Mouse (Mus musculus): ENCODE measurements around the gene Rnf217.

- TF ChIP-seq BHLHE40 (IDR thresholded peaks at IDR 0.05; ENCODE audit: low read depth, low read length) = no peak
- TF ChIP-seq CTCF (conservative IDR thresholded peaks at IDR 0.05 in 1 of 2, IDR thresholded peaks at IDR 0.05 in 1 of 2; ENCODE audit: low read depth in 2 of 2, low read length in 2 of 2) = no peak
- no peak for TF ChIP-seq ZNF384 (IDR thresholded peaks at IDR 0.05; ENCODE audit: low read depth, low read length)
- no peak for TF ChIP-seq CHD2 (IDR thresholded peaks at IDR 0.05; ENCODE audit: low read length)
- TF ChIP-seq USF2 (conservative IDR thresholded peaks at IDR 0.05; ENCODE audit: low read depth, low read length) = no peak
- TF ChIP-seq POLR2A (IDR thresholded peaks at IDR 0.05; ENCODE audit: low read depth, low read length) = no peak
- no peak for TF ChIP-seq MAX (IDR thresholded peaks at IDR 0.05; ENCODE audit: low read length)
- TF ChIP-seq NELFE (IDR thresholded peaks at IDR 0.05; ENCODE audit: low read depth, low read length) = no peak
- TF ChIP-seq SMC3 (IDR thresholded peaks at IDR 0.05; ENCODE audit: low read depth, low read length) = no peak
- TF ChIP-seq HCFC1 (IDR thresholded peaks at IDR 0.05; ENCODE audit: low read depth, low read length) = no peak
- no peak for TF ChIP-seq KAT2A (IDR thresholded peaks at IDR 0.05; ENCODE audit: insufficient replicate concordance, low read length)
- TF ChIP-seq JUN (IDR thresholded peaks at IDR 0.05; ENCODE audit: insufficient read depth, low read depth, low read length) = no peak
- no peak for TF ChIP-seq MEF2A (IDR thresholded peaks at IDR 0.05; ENCODE audit: borderline replicate concordance, low read depth, low read length)
- no peak for TF ChIP-seq RAD21 (IDR thresholded peaks at IDR 0.05; ENCODE audit: low read depth, low read length)
Measured at GRCm38 (mm10) chr10:31615355-31615754, 6.4 kb upstream of the Rnf217 start.
